20 mouse cellular contexts compared by ENCODE assay signal in the genomic region with DNA sequence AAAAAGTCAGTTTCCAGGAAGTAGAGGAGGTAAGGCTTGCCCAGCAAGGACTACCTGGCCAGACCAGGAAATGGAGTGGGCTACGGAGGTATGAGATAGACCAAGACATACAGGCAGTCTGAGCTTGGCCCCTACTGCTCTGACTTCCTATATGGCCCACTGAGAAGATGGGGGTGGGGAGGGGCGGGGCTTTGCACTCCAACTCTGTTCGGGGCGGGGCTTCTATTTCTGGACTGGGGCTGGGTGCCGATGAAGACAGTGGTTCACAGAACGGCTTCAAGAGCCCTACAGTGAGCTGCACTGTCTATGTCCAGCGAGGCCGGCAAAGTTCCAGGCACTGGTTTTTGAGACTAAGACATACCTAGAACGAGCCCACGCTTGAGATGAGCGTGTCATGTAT. TPM values are rescaled to one million over a fixed set of nuclear protein-coding genes. Genes with fewer than 3 reads are reported as not detected.
A peak's percentile ranks its signal among the peaks of the same experiment; 100 is the strongest.
DNase-seq lines count a peak whose midpoint lies in the region; ATAC-seq and TF ChIP-seq lines count a peak whose summit lies in the region.
"Had no signal": no experiment of that assay in that cellular context is flagged by ENCODE, and none has a peak within 500 bp of the region (broad histone marks: within the 10 kb centered on the region; RNA-seq: fewer than 3 reads in every experiment).

No protein-coding gene starts in this region.

- TF ChIP-seq EP300 in ES-Bruce4 (IDR thresholded peaks at IDR 0.05; ENCODE audit: insufficient read depth, low read depth, low read length): no peak

- TF ChIP-seq CTCF in ES-Bruce4 (IDR thresholded peaks at IDR 0.05; ENCODE audit: low read depth, low read length): no peak

- H3K4me1 ChIP-seq in forebrain, embryonic 10.5 days: peaks cover 61% of the 10 kb centered on the region
- peaks cover 10% of the 10 kb centered on the region for H3K4me1 ChIP-seq in forebrain, embryonic 16.5 days (replicated peaks; ENCODE audit: control insufficient read depth, insufficient read depth, low read length)
- peaks cover 35% of the 10 kb centered on the region for H3K4me1 ChIP-seq in hindbrain, embryonic 13.5 days (replicated peaks)
- peaks cover 2% of the 10 kb centered on the region; the same call in 1 of the 2 replicates for H3K4me1 ChIP-seq in hindbrain, embryonic 11.5 days (replicated peaks; ENCODE audit: control insufficient read depth, insufficient read depth, low read length)
- H3K4me1 ChIP-seq in ES-Bruce4 (ENCODE audit: control insufficient read depth, insufficient read depth, low read length): peaks cover 5% of the 10 kb centered on the region
- H3K4me1 ChIP-seq in liver, embryonic 13.5 days (replicated peaks): peaks cover 37% of the 10 kb centered on the region

- no peak overlapping the region for H3K9ac ChIP-seq in forebrain, embryonic 16.5 days (replicated peaks; ENCODE audit: low read depth, low read length)
- H3K9ac ChIP-seq in hindbrain, embryonic 13.5 days: no peak overlapping the region
- H3K9ac ChIP-seq in hindbrain, embryonic 11.5 days (ENCODE audit: low read depth, low read length): no peak overlapping the region
- 0 out of 2 replicates have a peak overlapping the region, but pooled peaks have one; percentile 12 for H3K9ac ChIP-seq in ES-Bruce4 (ENCODE audit: low read depth, poor library complexity, severe bottlenecking)
- no peak overlapping the region for H3K9ac ChIP-seq in liver, embryonic 13.5 days
- H3K9ac ChIP-seq: forebrain, embryonic 15.5 days; limb, embryonic 13.5 days; neural tube, embryonic 15.5 days had no signal

- DNase-seq in forebrain, embryonic 10.5 days (ENCODE audit: extremely low spot score, low spot score): no peak
- DNase-seq in hindbrain, embryonic 11.5 days (ENCODE audit: low spot score): no peak
- DNase-seq in liver, embryonic 13.5 days: no peak
- DNase-seq in urinary bladder, postnatal 4 days (ENCODE audit: low spot score in 2 of 2): no peak
- DNase-seq in cerebellum, adult 8-10 months: no peak
- DNase-seq: adrenal gland, adult 2 months; cerebellum, adult 11 months; gastrocnemius, adult 2 months; heart, postnatal 10 days; retina, postnatal 1 day had no signal

- H3K4me3 ChIP-seq in forebrain, embryonic 10.5 days: no peak overlapping the region
- H3K4me3 ChIP-seq in forebrain, embryonic 16.5 days (replicated peaks; ENCODE audit: low read length): no peak overlapping the region
- H3K4me3 ChIP-seq in hindbrain, embryonic 13.5 days: no peak overlapping the region
- no peak overlapping the region for H3K4me3 ChIP-seq in hindbrain, embryonic 11.5 days (ENCODE audit: low read depth, low read length)
- peak overlapping the region; percentile 20; the same call in 1 of the 2 replicates for H3K4me3 ChIP-seq in ES-Bruce4 (ENCODE audit: low read depth, low read length)
- no peak overlapping the region for H3K4me3 ChIP-seq in liver, embryonic 13.5 days (replicated peaks)
- H3K4me3 ChIP-seq: forebrain, embryonic 15.5 days; gastrocnemius, adult 2 months; limb, embryonic 13.5 days; neural tube, embryonic 15.5 days had no signal

- H3K27ac ChIP-seq in forebrain, embryonic 10.5 days: 0 out of 2 replicates have a peak overlapping the region, but pooled peaks have one; percentile 12
- no peak overlapping the region for H3K27ac ChIP-seq in forebrain, embryonic 16.5 days (ENCODE audit: low read length)
- 0 out of 2 replicates have a peak overlapping the region, but pooled peaks have one; percentile 44 for H3K27ac ChIP-seq in hindbrain, embryonic 13.5 days
- no peak overlapping the region for H3K27ac ChIP-seq in hindbrain, embryonic 11.5 days (ENCODE audit: low read depth, low read length)
- no peak overlapping the region for H3K27ac ChIP-seq in ES-Bruce4 (ENCODE audit: insufficient read depth, low read length)
- no peak overlapping the region for H3K27ac ChIP-seq in liver, embryonic 13.5 days
- H3K27ac ChIP-seq: forebrain, embryonic 15.5 days; gastrocnemius, adult 2 months; kidney, postnatal 0 days; limb, embryonic 13.5 days; neural tube, embryonic 15.5 days had no signal

- H3K36me3 ChIP-seq in forebrain, embryonic 10.5 days (replicated peaks): no peaks in the 10 kb centered on the region
- H3K36me3 ChIP-seq in forebrain, embryonic 16.5 days (ENCODE audit: control insufficient read depth, insufficient read depth): no peaks in the 10 kb centered on the region
- no peaks in the 10 kb centered on the region for H3K36me3 ChIP-seq in hindbrain, embryonic 13.5 days
- no peaks in the 10 kb centered on the region for H3K36me3 ChIP-seq in hindbrain, embryonic 11.5 days (ENCODE audit: control insufficient read depth, insufficient read depth, low read length)
- H3K36me3 ChIP-seq in ES-Bruce4 (ENCODE audit: control insufficient read depth, insufficient read depth, low read length, poor library complexity, severe bottlenecking): no peaks in the 10 kb centered on the region
- no peaks in the 10 kb centered on the region for H3K36me3 ChIP-seq in liver, embryonic 13.5 days
- H3K36me3 ChIP-seq: forebrain, embryonic 15.5 days; limb, embryonic 13.5 days; neural tube, embryonic 15.5 days had no signal

- peaks cover 76% of the 10 kb centered on the region for H3K27me3 ChIP-seq in forebrain, embryonic 10.5 days (ENCODE audit: poor library complexity, severe bottlenecking)
- H3K27me3 ChIP-seq in forebrain, embryonic 16.5 days (replicated peaks; ENCODE audit: control insufficient read depth, insufficient read depth, low read length): no peaks in the 10 kb centered on the region
- H3K27me3 ChIP-seq in hindbrain, embryonic 13.5 days: peaks cover 20% of the 10 kb centered on the region
- no peaks in the 10 kb centered on the region for H3K27me3 ChIP-seq in hindbrain, embryonic 11.5 days (ENCODE audit: control insufficient read depth, insufficient read depth, low read length)
- no peaks in the 10 kb centered on the region for H3K27me3 ChIP-seq in ES-Bruce4 (ENCODE audit: control insufficient read depth, insufficient read depth, low read length, poor library complexity, severe bottlenecking)
- H3K27me3 ChIP-seq in liver, embryonic 13.5 days: 0 out of 2 replicates have a peak, but pooled peaks cover 6% of the 10 kb centered on the region
- H3K27me3 ChIP-seq: forebrain, embryonic 15.5 days had no signal

- no peak overlapping the region for H3K4me2 ChIP-seq in forebrain, embryonic 16.5 days (ENCODE audit: low read length)
- no peak overlapping the region for H3K4me2 ChIP-seq in hindbrain, embryonic 13.5 days
- no peak overlapping the region for H3K4me2 ChIP-seq in hindbrain, embryonic 11.5 days (replicated peaks; ENCODE audit: low read depth, low read length)
- H3K4me2 ChIP-seq in liver, embryonic 13.5 days: no peak overlapping the region
- H3K4me2 ChIP-seq: forebrain, embryonic 15.5 days; limb, embryonic 13.5 days; neural tube, embryonic 15.5 days had no signal

- TF ChIP-seq POLR2A in ES-Bruce4 (IDR thresholded peaks at IDR 0.05; ENCODE audit: insufficient read depth, low read length): no peak

- ATAC-seq in forebrain, embryonic 16.5 days: no peak
- 0 out of 2 replicates have a peak, but pooled peaks have one; percentile 36 for ATAC-seq in hindbrain, embryonic 13.5 days (ENCODE audit: low FRiP score)
- no peak; the same call in 1 of the 2 replicates for ATAC-seq in hindbrain, embryonic 11.5 days (ENCODE audit: low FRiP score)
- peak; percentile 52; the same call in 1 of the 2 replicates for ATAC-seq in liver, embryonic 13.5 days (ENCODE audit: low read depth)
- ATAC-seq: forebrain, embryonic 15.5 days; inflammation-experienced regulatory T-cells, adult 6 months; lung, postnatal 0 days had no signal

- 76% methylated on average over 11 of the region's 11 CpGs for WGBS in forebrain, embryonic 10.5 days
- WGBS in forebrain, embryonic 16.5 days: 74% methylated on average over 11 of the region's 11 CpGs
- 77% methylated on average over 11 of the region's 11 CpGs for WGBS in hindbrain, embryonic 13.5 days
- 75% methylated on average over 11 of the region's 11 CpGs for WGBS in hindbrain, embryonic 11.5 days
- WGBS in liver, embryonic 13.5 days (ENCODE audit: insufficient replicate concordance): 36% methylated on average over 11 of the region's 11 CpGs

- no peaks in the 10 kb centered on the region for H3K9me3 ChIP-seq in forebrain, embryonic 10.5 days
- H3K9me3 ChIP-seq in forebrain, embryonic 16.5 days (ENCODE audit: control insufficient read depth, low read length): no peaks in the 10 kb centered on the region
- H3K9me3 ChIP-seq in hindbrain, embryonic 13.5 days: no peaks in the 10 kb centered on the region
- no peaks in the 10 kb centered on the region for H3K9me3 ChIP-seq in hindbrain, embryonic 11.5 days (ENCODE audit: control insufficient read depth, low read length)
- H3K9me3 ChIP-seq in ES-Bruce4 (replicated peaks; ENCODE audit: control insufficient read depth, insufficient read depth, low read length, poor library complexity, severe bottlenecking): no peaks in the 10 kb centered on the region
- H3K9me3 ChIP-seq in liver, embryonic 13.5 days (replicated peaks): no peaks in the 10 kb centered on the region
- H3K9me3 ChIP-seq: forebrain, embryonic 15.5 days; limb, embryonic 13.5 days; neural tube, embryonic 15.5 days had no signal

RNA-seq across cellular contexts. Expression of a gene that starts 27.8 kb away (rescaled TPM):
- not detected in 2 replicates for polyA plus RNA-seq in forebrain, embryonic 10.5 days (2016; fragmentation: Nextera tagmentation; extraction: Ambion mirVana)
- not detected in 2 replicates for polyA plus RNA-seq in forebrain, embryonic 16.5 days (2015; fragmentation: Nextera tagmentation; extraction: Ambion mirVana)
- not detected in 2 replicates for polyA plus RNA-seq in hindbrain, embryonic 13.5 days (2015; fragmentation: Nextera tagmentation; extraction: Ambion mirVana)
- polyA plus RNA-seq in hindbrain, embryonic 11.5 days (2014; fragmentation: Nextera tagmentation; extraction: Ambion mirVana): not detected in 2 replicates
- polyA plus RNA-seq in ES-Bruce4 (2011; ENCODE audit: insufficient read depth, insufficient read length, low read depth, missing spikeins): not detected in 2 replicates
- not detected in 2 replicates for polyA plus RNA-seq in liver, embryonic 13.5 days (2015; fragmentation: Nextera tagmentation; extraction: Ambion mirVana)
- polyA plus RNA-seq: adrenal gland, adult 2 months; forebrain, embryonic 15.5 days; inflammation-experienced regulatory T-cells, adult 6 months; kidney, postnatal 0 days; limb, embryonic 13.5 days; lung, postnatal 0 days; neural tube, embryonic 15.5 days; thymus, postnatal 0 days had no signal

Comparison
In these comparisons a context has a peak if more than half of its experiments do, and no peak if none do; other contexts are left out.
1. H3K27ac ChIP-seq: peak in forebrain, embryonic 10.5 days (single experiment) and hindbrain, embryonic 13.5 days (single experiment); none in forebrain, embryonic 16.5 days (single experiment), hindbrain, embryonic 11.5 days (single experiment), ES-Bruce4 (single experiment) and liver, embryonic 13.5 days (single experiment).
2. ATAC-seq: peak in hindbrain, embryonic 13.5 days (single experiment) and liver, embryonic 13.5 days (single experiment); none in forebrain, embryonic 16.5 days (single experiment) and hindbrain, embryonic 11.5 days (single experiment).